Mouse (Mus musculus) midbrain, embryonic 12.5 days (tissue): ENCODE results near the gene Ccdc155. TPM values are rescaled to one million over a fixed set of nuclear protein-coding genes. Genes with fewer than 3 reads are reported as not detected.

Experiments
- ATAC-seq: fragments of 200-750 bp; cut with Nextera tagmentation; 2 replicates; pipeline ENCODE4 v1.8.0; 2017; ENCODE audit warnings: low read depth, moderate TSS enrichment, moderate library complexity; ENCODE audit not compliant: low FRiP score
- H3K27ac ChIP-seq: fragments of 300-500 bp; sonication (generic); replicated peaks from 2 replicates; pipeline ENCODE4 v1.5.1; 2016; ENCODE audit warnings: mild to moderate bottlenecking
- H3K27me3 ChIP-seq: fragments of 300-500 bp; sonication (generic); 2 replicates; pipeline ENCODE4 v1.6.1; 2016; ENCODE audit warnings: mild to moderate bottlenecking
- H3K36me3 ChIP-seq: fragments of 300-500 bp; sonication (generic); 2 replicates; pipeline ENCODE4 v1.6.1; 2016
- H3K4me1 ChIP-seq: fragments of 300-500 bp; sonication (generic); 2 replicates; pipeline ENCODE4 v1.6.1; 2016
- H3K4me2 ChIP-seq: fragments of 300-500 bp; sonication (generic); replicated peaks from 2 replicates; pipeline ENCODE4 v1.6.1; 2016; ENCODE audit warnings: mild to moderate bottlenecking, moderate library complexity
- H3K4me3 ChIP-seq: fragments of 300-500 bp; sonication (generic); 2 replicates; pipeline ENCODE4 v1.5.1; 2016; ENCODE audit warnings: mild to moderate bottlenecking
- H3K9ac ChIP-seq: fragments of 300-500 bp; sonication (generic); replicated peaks from 2 replicates; pipeline ENCODE4 v1.6.1; 2016; ENCODE audit warnings: mild to moderate bottlenecking, moderate library complexity
- H3K9me3 ChIP-seq: fragments of 300-500 bp; sonication (generic); 2 replicates; pipeline ENCODE4 v1.6.1; 2016; ENCODE audit warnings: mild to moderate bottlenecking
- WGBS: fragments of 180-500 bp; shearing (Covaris S2); methylation state at CpG from one replicate; pipeline ENCODE4 v1.1.7; 2016; 5-methylcytosine and 5-hydroxymethylcytosine counted together
- polyA plus RNA-seq: library from polyadenylated mRNA; unstranded; fragments of >200 nt; fragmentation: Nextera tagmentation; extraction: Ambion mirVana; gene quantifications from 2 replicates; pipeline ENCODE4 v1.2.1, GENCODE M21; 2016

Ccdc155 gene
- polyA plus RNA-seq, 1 experiment from 2014 or later = 0.63 TPM

DNA sequence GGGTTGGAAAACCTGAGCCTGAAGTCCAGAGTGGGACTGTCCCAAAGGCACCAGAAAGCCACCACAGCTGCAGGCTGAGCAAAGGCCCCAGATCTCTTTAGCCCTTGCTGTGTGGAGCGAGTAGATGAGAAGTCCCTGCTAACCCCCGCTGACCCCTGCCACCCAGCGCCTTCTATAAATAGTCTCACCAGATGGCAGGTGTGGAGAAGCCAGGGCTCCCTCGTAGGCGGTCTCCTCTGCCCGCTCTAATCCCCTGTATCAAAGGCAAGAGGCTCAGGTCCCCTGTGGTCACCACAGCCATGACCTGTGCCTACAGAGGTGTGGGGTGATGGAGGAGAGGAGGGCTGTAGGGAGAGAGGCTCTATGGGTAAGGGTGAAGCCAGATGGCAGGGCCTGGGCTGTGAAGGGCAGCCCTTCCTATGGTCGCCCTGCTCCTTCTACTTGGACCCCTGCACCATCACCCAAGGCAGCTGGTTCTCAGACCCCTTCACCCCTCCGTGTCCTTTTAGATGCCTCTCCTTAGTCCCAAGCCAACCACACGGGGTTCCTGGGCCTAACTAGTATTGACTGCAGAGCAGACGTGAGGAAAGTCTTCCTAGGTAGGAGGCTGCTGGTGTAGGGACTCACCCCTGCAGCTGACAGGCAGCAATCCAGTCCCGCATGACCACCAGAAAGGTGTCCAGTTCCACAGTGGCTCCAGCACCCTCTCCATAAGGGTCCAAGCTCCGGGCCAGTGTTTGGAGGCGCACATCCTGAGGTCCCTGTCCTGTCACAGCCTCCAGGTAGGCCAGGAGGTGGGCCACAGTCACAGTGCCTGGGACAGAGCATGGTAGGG, 9.1 kb downstream of the Ccdc155 start:
- H3K27ac ChIP-seq = no peak overlapping the region
- H3K4me1 ChIP-seq = peaks cover 11% of the 10 kb centered on the region; the same call in 1 of the 2 replicates
- ATAC-seq = no peak

DNA sequence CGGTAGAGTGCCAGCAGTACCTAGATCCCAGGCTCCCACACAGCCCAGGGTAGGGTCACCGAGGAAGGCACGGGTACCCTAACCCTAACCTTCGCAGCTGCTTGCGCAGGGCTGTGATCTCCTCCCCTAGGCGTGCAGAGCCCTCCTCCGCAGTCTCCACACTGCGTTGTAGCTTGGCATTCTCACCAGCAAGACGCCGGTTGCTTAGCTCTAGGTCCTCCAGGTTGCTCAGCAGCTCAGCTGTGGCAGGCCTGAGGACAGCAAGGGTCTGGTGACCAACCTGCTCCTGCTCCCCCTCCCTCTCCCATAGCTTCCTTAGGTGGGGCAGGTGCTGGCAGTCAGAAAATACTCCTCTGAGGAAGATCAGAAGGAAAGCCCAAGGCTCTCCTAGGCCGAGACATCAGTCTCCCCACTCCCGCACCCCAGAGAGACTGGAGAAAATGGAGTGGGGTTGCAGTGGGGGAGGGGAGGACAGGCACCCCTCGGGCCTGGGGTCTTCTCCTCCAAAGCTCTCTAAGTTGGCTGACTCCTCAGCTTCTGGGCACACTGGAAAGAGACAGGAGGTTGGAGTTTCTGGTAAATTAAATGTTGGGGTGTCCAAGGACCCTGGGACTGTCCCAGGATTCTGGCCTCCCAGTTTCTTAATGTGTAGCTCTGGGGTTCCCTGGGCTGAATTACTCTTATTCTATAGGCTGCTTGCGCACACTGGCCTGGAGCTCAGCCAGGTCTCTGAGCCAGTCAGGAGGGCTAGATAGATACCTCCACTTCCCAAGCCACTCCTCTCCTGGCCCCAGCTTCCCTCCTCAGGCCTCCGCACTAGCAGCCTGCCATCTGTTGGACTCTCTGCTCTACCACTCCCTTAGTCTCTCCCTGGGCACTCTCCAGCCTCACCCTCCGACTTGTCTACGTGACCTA, 10.6 kb downstream of the Ccdc155 start:
- peaks cover 11% of the 10 kb centered on the region; the same call in 1 of the 2 replicates for H3K4me1 ChIP-seq
- no peak overlapping the region for H3K27ac ChIP-seq
- H3K36me3 ChIP-seq = no peaks in the 10 kb centered on the region
- no peaks in the 10 kb centered on the region for H3K9me3 ChIP-seq
- H3K9ac ChIP-seq = no peak overlapping the region
- H3K4me3 ChIP-seq = no peak overlapping the region
- ATAC-seq = no peak
- peaks cover 33% of the 10 kb centered on the region for H3K27me3 ChIP-seq
- no peak overlapping the region for H3K4me2 ChIP-seq
- 76% methylated on average over 17 of the region's 17 CpGs for WGBS

More for the DNA sequence above, 9.1 kb downstream of the Ccdc155 start:
- H3K27me3 ChIP-seq = peaks cover 25% of the 10 kb centered on the region
- H3K9me3 ChIP-seq = no peaks in the 10 kb centered on the region
- no peak overlapping the region for H3K4me3 ChIP-seq
- no peaks in the 10 kb centered on the region for H3K36me3 ChIP-seq
- no peak overlapping the region for H3K9ac ChIP-seq
- 62% methylated on average over 13 of the region's 13 CpGs for WGBS
- H3K4me2 ChIP-seq = no peak overlapping the region

DNA sequence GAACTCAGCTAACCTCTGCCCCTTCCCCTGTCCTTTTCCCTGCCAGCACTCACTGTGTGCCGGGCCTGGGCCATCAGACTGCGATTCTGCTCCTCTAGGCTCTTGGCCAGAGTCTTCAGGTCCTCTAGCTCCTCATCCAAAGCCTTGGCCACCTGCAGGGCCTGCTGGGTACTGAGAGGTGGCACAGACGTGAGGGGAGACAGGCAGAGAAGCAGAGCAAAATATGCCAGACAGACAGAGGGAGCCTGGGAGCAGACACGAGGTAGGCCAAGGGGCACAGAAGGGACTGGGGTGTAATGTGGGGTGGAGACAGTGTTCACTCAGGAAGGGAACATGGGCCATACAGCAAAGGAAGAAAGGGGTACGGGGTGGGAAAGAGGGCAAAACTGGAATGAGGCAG, 11.3 kb downstream of the Ccdc155 start:
- no peak overlapping the region for H3K9ac ChIP-seq
- H3K9me3 ChIP-seq = no peaks in the 10 kb centered on the region
- no peak for ATAC-seq
- peaks cover 39% of the 10 kb centered on the region for H3K27me3 ChIP-seq
- no peaks in the 10 kb centered on the region for H3K36me3 ChIP-seq
- H3K4me2 ChIP-seq = no peak overlapping the region
- H3K4me1 ChIP-seq = peaks cover 11% of the 10 kb centered on the region; the same call in 1 of the 2 replicates
- WGBS = 57% methylated on average over 5 of the region's 5 CpGs
- H3K27ac ChIP-seq = no peak overlapping the region
- no peak overlapping the region for H3K4me3 ChIP-seq

DNA sequence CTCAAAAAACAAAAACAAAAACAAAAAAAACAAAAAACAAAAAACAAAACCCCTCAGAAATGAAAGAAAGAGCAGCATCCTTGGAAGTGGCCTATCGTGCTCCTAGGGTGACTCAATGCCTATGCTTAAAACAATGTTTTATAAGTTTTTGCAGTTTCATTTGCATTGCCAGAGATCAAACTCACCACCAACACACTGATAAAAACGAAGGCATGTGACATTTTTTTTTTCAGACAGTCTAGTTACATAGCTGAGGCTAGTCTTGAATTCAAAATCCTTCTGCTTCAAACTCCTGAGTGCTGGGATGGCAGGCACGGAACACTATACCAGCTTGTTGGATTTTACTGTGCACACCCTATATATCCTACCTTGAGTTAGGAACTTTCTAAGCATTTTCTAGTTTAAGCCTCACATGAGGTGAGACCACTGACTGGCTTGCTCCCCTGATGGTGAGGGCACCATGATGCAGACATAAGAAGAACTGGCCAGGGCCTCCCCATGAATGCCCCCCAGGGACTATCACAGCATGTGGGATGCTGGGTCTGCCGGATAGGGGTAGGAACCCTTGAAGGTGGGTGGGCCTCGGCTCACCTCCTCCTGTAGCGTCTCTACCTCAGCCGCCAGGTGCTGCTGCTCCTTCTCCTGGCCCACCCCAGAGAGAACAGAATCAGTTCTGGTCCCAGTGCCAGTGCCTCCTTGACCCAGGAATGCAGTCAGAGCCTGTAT, 11.9 kb downstream of the Ccdc155 start:
- Histone ChIP-seq H3K27me3 (peaks cover 46% of the 10 kb centered on the region), H3K4me1 (peaks cover 7% of the 10 kb centered on the region; the same call in 1 of the 2 replicates)
- WGBS = 78% methylated on average over 7 of the region's 7 CpGs

DNA sequence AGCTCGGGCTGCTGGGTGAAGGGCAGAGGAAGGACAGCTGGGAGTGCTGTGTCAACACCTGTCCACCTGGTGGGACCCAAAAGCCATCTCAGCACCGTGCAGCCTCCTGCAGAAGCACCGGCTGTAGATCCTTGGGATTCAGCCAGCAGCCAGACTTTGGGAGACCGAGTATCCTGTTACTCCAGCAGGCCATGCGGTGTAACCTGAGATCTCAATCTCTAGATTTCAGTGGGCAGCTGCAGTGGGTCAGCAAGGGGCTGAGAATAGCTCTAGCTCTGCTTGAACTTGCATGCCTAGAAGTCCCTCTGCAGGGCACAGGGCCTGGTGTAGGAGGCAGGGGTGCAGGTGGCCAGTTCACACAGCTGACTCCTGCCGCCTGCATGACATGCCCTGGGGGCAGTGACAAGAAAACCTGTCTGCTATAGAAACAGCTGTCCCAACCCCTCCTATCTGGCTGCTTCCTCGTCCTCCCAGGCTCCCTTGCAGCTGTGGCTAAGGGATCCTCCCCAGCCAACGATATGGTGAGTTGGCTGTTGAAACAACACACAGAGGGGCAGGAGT, 12.8 kb downstream of the Ccdc155 start:
- Histone ChIP-seq H3K9me3 (no peaks in the 10 kb centered on the region), H3K4me2 (no peak overlapping the region), H3K36me3 (no peaks in the 10 kb centered on the region), H3K27ac (no peak overlapping the region), H3K4me3 (no peak overlapping the region), H3K27me3 (peaks cover 46% of the 10 kb centered on the region), H3K9ac (no peak overlapping the region), H3K4me1 (peaks cover 4% of the 10 kb centered on the region; the same call in 1 of the 2 replicates)
- no peak for ATAC-seq
- 33% methylated on average over 8 of the region's 8 CpGs for WGBS

More for the DNA sequence above, 11.9 kb downstream of the Ccdc155 start:
- Histone ChIP-seq H3K9ac (no peak overlapping the region; the same call in 1 of the 2 replicates), H3K36me3 (no peaks in the 10 kb centered on the region), H3K4me3 (no peak overlapping the region), H3K4me2 (no peak overlapping the region), H3K9me3 (no peaks in the 10 kb centered on the region), H3K27ac (no peak overlapping the region)
- ATAC-seq = no peak

DNA sequence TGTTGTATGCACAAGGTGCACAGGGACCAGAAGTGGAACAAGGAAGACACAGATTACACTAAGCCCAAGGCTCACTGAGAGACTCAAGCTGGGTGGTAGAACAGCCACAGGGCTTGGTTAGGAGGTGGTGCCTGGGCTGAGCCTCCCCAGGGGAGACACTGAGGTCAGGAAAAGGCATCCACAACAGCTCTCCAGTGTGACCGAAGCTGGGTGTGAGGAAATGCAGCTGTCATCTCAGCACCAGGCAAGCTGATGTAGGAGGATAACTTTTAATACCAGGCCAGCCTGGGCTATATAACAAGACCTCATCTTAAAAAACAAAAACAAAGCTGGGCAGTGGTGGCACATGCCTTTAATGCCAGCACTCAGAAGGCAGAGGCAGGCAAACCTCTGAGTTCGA, 13.5 kb downstream of the Ccdc155 start:
- H3K9ac ChIP-seq = no peak overlapping the region
- no peaks in the 10 kb centered on the region for H3K9me3 ChIP-seq
- ATAC-seq = no peak
- 82% methylated on average over 2 of the region's 2 CpGs for WGBS
- no peaks in the 10 kb centered on the region for H3K36me3 ChIP-seq
- no peak overlapping the region for H3K4me2 ChIP-seq
- peaks cover 53% of the 10 kb centered on the region for H3K27me3 ChIP-seq
- no peak overlapping the region for H3K4me3 ChIP-seq
- H3K4me1 ChIP-seq = peaks cover 4% of the 10 kb centered on the region; the same call in 1 of the 2 replicates
- H3K27ac ChIP-seq = no peak overlapping the region

DNA sequence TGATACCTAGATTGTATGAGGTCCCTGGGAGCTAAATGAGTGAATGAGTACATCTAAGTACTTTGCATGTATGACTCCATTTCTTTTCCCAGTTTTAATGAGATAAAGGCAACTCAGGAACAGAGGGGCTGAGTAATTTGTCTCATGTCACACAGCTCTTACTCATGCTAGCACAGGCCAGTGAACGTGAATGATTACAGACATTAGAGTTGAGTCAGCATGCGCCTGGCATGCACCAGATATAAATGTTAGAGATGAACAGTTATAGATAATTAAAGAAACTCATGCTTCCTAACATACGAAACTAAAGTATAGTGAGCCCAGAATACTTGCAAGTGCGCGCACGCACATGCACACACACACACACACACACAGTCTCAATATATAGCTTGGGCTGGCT, 14.5 kb downstream of the Ccdc155 start:
- WGBS = 95% methylated on average over 6 of the region's 6 CpGs
- H3K9me3 ChIP-seq = no peaks in the 10 kb centered on the region
- no peak overlapping the region for H3K4me3 ChIP-seq
- peaks cover 63% of the 10 kb centered on the region for H3K27me3 ChIP-seq
- peaks cover 4% of the 10 kb centered on the region; the same call in 1 of the 2 replicates for H3K4me1 ChIP-seq
- no peak overlapping the region for H3K4me2 ChIP-seq
- no peak overlapping the region for H3K27ac ChIP-seq
- H3K9ac ChIP-seq = no peak overlapping the region
- no peak for ATAC-seq
- no peaks in the 10 kb centered on the region for H3K36me3 ChIP-seq

DNA sequence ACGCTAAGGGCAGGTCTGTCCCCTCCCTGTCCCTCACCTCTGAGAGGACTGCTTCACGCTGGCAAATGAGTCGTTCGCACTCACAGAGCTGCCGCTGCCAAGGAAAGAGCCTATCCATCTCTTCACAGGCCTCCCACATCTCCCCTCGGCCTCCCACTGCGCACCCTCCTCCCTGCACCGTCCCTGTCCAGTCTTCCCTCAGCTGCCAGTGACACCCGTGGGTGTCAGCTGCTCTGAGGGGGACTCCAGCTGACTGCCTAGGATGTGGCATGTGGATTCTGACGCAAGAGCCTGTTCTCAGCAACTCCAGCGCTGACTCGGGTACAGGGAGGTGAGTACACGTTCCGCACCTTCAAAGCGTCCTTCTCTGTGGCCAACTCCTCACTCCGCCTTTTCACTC, 15.1 kb downstream of the Ccdc155 start:
- peaks cover 4% of the 10 kb centered on the region; the same call in 1 of the 2 replicates for H3K4me1 ChIP-seq
- WGBS = 66% methylated on average over 16 of the region's 16 CpGs
- H3K4me2 ChIP-seq = no peak overlapping the region
- H3K27me3 ChIP-seq = peaks cover 69% of the 10 kb centered on the region
- H3K27ac ChIP-seq = no peak overlapping the region
- no peaks in the 10 kb centered on the region for H3K36me3 ChIP-seq
- H3K9ac ChIP-seq = no peak overlapping the region
- no peak for ATAC-seq
- H3K4me3 ChIP-seq = no peak overlapping the region
- no peaks in the 10 kb centered on the region for H3K9me3 ChIP-seq

DNA sequence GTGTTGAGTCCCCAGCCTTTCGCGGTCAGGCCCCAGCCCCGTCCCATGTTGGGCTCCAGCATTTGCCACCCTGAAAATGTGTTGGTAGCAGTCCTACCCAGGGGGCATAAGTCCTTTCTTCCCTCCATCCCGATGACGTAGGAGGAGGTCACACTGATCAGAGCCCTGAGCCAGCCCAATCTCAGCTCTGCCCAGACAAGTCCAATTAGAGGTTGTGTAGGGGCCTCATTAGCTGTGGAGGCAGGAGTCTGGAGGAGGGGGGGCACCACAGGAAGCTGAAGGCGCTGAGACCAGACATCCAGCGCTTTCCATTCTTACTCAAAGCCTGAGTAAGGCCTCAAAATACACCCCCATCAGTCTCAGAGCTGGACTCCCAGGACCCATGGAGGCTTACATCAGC, 18.8 kb downstream of the Ccdc155 start:
- Histone ChIP-seq H3K9ac (no peak overlapping the region), H3K9me3 (no peaks in the 10 kb centered on the region), H3K4me2 (no peak overlapping the region), H3K27me3 (peaks cover 93% of the 10 kb centered on the region), H3K27ac (no peak overlapping the region), H3K36me3 (no peaks in the 10 kb centered on the region), H3K4me1 (peaks cover 16% of the 10 kb centered on the region), H3K4me3 (no peak overlapping the region)
- 70% methylated on average over 7 of the region's 7 CpGs for WGBS
- no peak for ATAC-seq

DNA sequence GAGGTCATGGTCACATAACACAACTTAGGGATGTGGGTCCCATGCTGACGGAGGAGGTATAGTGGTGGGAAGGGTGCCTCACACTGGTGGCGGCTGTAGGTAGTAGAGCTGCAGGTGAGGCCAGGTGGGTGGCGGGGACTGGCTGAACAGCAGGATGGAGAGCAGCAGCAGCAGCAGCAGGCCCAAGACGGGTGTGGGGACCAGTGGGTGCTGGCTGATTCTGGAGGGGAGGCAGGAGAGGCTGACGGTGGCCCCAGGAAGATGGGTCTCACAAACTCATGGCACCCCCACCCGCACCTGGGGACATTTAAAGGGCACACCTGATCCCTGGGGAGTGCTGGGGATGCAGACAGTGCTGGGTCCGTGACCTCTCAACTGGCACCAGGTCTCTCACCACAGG, 21.0 kb downstream of the Ccdc155 start:
- Histone ChIP-seq H3K9ac (no peak overlapping the region), H3K9me3 (no peaks in the 10 kb centered on the region), H3K4me2 (no peak overlapping the region), H3K27me3 (peaks cover 96% of the 10 kb centered on the region), H3K27ac (no peak overlapping the region), H3K36me3 (no peaks in the 10 kb centered on the region), H3K4me1 (peaks cover 16% of the 10 kb centered on the region), H3K4me3 (no peak overlapping the region)
- 69% methylated on average over 7 of the region's 7 CpGs for WGBS
- ATAC-seq = no peak

DNA sequence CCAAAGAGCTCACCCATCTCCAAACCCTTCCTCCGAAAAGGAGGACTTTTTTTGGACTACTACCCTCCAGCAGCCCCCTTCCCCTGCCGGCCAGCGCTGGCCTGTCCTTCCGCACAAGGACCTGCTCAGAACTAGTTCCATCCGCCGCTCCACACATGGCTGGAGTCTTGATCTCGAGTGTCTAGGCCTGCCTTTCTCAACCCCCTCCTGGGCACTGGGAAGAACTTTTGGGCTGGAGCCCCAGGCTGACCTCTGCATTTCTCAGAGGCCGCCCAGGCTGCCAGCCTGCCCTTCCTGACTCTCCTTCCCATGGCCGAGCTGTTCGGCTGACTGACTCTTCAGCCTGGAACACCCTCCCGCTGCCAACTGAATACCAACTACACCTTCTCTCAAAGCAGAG, 22.1 kb downstream of the Ccdc155 start:
- peaks cover 96% of the 10 kb centered on the region for H3K27me3 ChIP-seq
- 15% methylated on average over 11 of the region's 11 CpGs for WGBS
- no peak for ATAC-seq
- H3K4me2 ChIP-seq = peak overlapping the region; percentile 48
- no peak overlapping the region for H3K27ac ChIP-seq
- H3K4me1 ChIP-seq = peaks cover 16% of the 10 kb centered on the region
- no peaks in the 10 kb centered on the region for H3K36me3 ChIP-seq
- H3K9me3 ChIP-seq = no peaks in the 10 kb centered on the region
- H3K4me3 ChIP-seq = peak overlapping the region; percentile 25; the same call in 1 of the 2 replicates
- no peak overlapping the region; the same call in 1 of the 2 replicates for H3K9ac ChIP-seq
